Mouse (Mus musculus) heart, embryonic 10.5 days (tissue): ENCODE measurements around the gene Sirt3. TPM values are rescaled to one million over a fixed set of nuclear protein-coding genes. Genes with fewer than 3 reads are reported as not detected.
A peak's percentile ranks its signal among the peaks of the same experiment; 100 is the strongest.

Experiments
- DNase-seq: peaks from one replicate; pipeline ENCODE4 v3.0.0-alpha.2; 2017; ENCODE audit warnings: low spot score
- H3K27ac ChIP-seq: fragments of 300-500 bp; sonication (generic); 2 replicates; pipeline ENCODE4 v1.5.1; 2016; ENCODE audit warnings: mild to moderate bottlenecking
- H3K27me3 ChIP-seq: fragments of 300-500 bp; sonication (generic); 2 replicates; pipeline ENCODE4 v1.6.1; 2016; ENCODE audit warnings: mild to moderate bottlenecking; ENCODE audit not compliant: poor library complexity, insufficient read depth, severe bottlenecking
- H3K36me3 ChIP-seq: fragments of 300-500 bp; sonication (generic); 2 replicates; pipeline ENCODE4 v1.6.1; 2016; ENCODE audit warnings: mild to moderate bottlenecking, moderate library complexity
- H3K4me1 ChIP-seq: fragments of 300-500 bp; sonication (generic); 2 replicates; pipeline ENCODE4 v1.6.1; 2016; ENCODE audit warnings: mild to moderate bottlenecking
- H3K4me3 ChIP-seq: fragments of 300-500 bp; sonication (generic); 2 replicates; pipeline ENCODE4 v1.5.1; 2016; ENCODE audit warnings: mild to moderate bottlenecking, moderate library complexity
- H3K9me3 ChIP-seq: fragments of 300-500 bp; sonication (generic); 2 replicates; pipeline ENCODE4 v1.6.1; 2016; ENCODE audit warnings: mild to moderate bottlenecking, moderate library complexity
- WGBS: fragments of 180-500 bp; shearing (Covaris S2); methylation state at CpG from one replicate; pipeline ENCODE4 v1.1.7; 2016; 5-methylcytosine and 5-hydroxymethylcytosine counted together
- polyA plus RNA-seq: library from polyadenylated mRNA; unstranded; fragments of >200 nt; fragmentation: Nextera tagmentation; extraction: Ambion mirVana; gene quantifications from 2 replicates; pipeline ENCODE4 v1.2.1, GENCODE M21; 2016

Gene Sirt3
- polyA plus RNA-seq: 31.5 and 40.1 TPM in 2 replicates

DNA sequence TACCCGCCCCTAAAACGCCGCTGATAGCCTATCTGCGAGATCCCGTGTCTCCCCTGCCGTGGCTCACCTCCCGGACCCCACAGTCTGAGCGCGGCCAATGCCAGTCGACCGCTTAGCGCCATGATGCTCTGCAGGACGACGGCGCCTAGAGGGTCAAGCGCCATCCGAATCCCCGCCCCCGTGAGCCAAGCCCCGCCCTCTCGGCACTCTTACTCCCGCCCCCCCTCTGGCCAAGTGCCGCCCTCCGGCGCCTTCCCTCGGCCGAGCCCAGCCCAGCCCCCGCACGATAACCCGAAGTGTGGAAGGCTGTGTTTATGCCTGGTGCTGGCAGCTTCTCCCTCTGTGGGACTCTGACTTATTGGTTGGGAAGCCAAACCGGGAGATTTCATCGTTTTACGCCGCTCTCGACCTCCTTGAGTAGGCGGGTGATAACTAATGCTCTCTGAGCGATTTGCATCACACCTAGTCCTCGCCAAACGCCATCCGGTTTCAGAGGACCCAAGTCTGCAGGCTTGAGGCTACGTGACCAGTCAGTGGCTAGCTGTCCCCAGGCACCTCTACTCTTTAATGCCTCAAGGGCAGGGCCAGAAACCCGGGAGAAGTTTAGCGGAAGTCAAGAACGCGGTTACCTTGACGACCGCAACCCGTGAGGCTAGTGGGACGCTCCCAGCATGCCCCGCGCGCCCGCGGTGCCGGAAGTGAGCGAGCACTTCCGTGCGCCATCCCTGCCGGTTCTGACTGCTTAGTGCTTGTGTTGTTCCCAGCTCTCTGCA is at the start of gene Sirt3, which contains the start of gene Psmd13:
Sirt3 (minus strand) TSS at position 614 of the 773 bp plus-strand sequence.
Psmd13 (plus strand) TSS at position 273 of the 773 bp plus-strand sequence.
- Histone ChIP-seq H3K4me3 (peak within 1 kb of the TSS; percentile 98), H3K4me1 (peaks cover 9% of the 10 kb centered on the region)
- WGBS: under 1% methylated on average over 59 of the region's 59 CpGs

DNA sequence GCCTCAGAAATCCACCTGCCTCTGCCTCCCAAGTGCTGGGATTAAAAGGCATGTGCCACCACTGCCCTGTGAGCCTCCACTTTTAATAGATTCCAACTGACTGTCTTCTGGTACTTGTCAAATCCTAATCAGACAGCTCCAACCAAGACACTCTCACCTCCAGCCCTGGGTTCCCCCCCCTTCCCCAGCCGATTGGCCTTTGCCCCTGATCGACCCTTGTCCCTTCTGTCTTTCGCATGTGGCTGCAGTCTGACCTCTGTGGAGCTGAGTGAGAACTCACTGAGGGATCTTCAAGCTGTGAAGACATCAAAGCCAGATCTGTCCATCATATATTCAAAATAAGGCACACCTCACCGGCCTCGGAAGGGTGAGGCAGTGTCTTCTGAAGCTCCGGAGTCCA is 45.1 kb upstream of the Sirt3 start:
- H3K9me3 ChIP-seq: no peaks in the 10 kb centered on the region
- H3K27me3 ChIP-seq: peaks cover 62% of the 10 kb centered on the region
- no peaks in the 10 kb centered on the region for H3K36me3 ChIP-seq
- 76% methylated on average over 6 of the region's 6 CpGs for WGBS
- no peak overlapping the region for H3K4me3 ChIP-seq
- DNase-seq: no peak
- H3K27ac ChIP-seq: no peak overlapping the region
- H3K4me1 ChIP-seq: peaks cover 12% of the 10 kb centered on the region

More for the DNA sequence above, at the start of gene Sirt3, which contains the start of gene Psmd13:
- DNase-seq: peak; percentile 97
- H3K9me3 ChIP-seq: no peaks in the 10 kb centered on the region
- H3K27ac ChIP-seq: peak within 1 kb of the TSS; percentile 92
- H3K27me3 ChIP-seq: no peaks in the 10 kb centered on the region
- H3K36me3 ChIP-seq: peaks cover 31% of the 10 kb centered on the region

GRCm38 (mm10) chr7:140923070-140923775 is 41.1 kb upstream of the Sirt3 start:
- 25% methylated on average over 30 of the region's 30 CpGs for WGBS
- Histone ChIP-seq H3K4me1 (peaks cover 19% of the 10 kb centered on the region), H3K9me3 (no peaks in the 10 kb centered on the region), H3K36me3 (no peaks in the 10 kb centered on the region), H3K27ac (no peak overlapping the region), H3K4me3 (peak overlapping the region; percentile 53), H3K27me3 (peaks cover 92% of the 10 kb centered on the region)
- DNase-seq: no peak

DNA sequence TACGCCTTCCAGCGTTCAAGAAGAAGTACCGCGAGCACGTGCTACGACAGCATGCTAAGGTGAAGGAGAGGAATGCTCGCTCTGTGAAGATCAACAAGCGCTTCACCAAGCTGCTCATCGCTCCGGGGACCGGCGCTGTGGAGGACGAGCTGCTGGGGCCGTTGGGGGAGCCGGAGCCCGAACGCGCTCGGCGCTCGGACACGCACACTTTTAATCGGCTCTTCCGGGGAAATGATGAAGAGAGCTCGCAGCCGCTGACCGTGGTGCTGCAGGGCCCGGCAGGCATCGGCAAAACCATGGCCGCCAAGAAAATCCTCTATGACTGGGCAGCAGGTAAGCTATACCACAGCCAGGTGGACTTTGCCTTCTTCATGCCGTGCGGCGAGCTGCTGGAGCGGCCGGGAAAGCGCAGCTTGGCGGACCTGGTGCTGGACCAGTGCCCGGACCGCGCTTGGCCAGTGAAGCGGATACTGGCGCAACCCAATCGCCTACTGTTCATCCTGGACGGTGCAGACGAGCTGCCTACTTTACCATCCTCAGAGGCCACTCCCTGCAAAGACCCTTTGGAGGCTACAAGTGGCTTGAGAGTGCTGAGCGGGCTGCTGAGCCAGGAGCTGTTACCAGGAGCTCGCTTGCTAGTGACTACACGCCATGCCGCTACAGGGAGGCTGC is 40.4 kb upstream of the Sirt3 start:
- H3K4me1 ChIP-seq: peaks cover 19% of the 10 kb centered on the region
- H3K27ac ChIP-seq: no peak overlapping the region
- H3K27me3 ChIP-seq: peaks cover 95% of the 10 kb centered on the region
- H3K9me3 ChIP-seq: no peaks in the 10 kb centered on the region
- H3K36me3 ChIP-seq: no peaks in the 10 kb centered on the region
- DNase-seq: no peak
- WGBS: 1% methylated on average over 49 of the region's 49 CpGs
- peak overlapping the region; percentile 53 for H3K4me3 ChIP-seq

- Histone ChIP-seq H3K36me3 (no peaks in the 10 kb centered on the region), H3K4me3 (no peak overlapping the region)
- WGBS: 28% methylated on average over 22 of the region's 22 CpGs
Observed at GRCm38 (mm10) chr7:140921225-140921975, 39.3 kb upstream of the Sirt3 start.

DNA sequence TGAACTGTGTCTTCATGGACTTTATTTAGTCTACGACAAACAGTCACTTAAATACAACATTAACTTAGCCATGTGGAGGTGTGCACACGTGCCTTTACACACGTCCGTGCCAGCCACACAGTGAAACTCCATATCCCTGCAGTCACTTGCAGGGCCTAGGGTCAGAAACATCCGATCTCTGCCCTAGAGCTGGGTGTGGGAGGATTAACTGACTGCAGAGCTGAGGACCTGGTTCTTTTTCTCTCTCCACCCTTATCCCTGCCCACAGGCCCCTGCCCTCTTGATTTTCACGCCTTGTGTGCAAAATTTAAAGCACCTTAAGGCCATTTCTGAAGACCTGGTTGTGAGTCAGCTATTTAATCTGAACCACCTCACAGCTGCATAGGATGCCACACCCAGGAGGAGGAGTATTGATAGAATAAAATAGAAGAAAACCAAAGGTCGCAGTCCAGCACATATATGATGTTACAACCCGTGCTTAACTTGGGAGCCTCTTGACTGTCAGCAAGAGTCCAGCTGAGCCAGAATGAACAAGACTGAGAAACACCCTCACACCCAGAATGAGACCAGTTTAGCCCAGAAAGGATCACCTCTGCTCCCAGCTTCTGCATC is 38.4 kb upstream of the Sirt3 start, which contains the start of gene Nlrp6:
Nlrp6 (plus strand) TSS at position 485 of the 612 bp plus-strand sequence.
- no peaks in the 10 kb centered on the region for H3K9me3 ChIP-seq
- no peak within 1 kb of the TSS for H3K4me3 ChIP-seq
- no peak for DNase-seq
- peaks cover 19% of the 10 kb centered on the region for H3K4me1 ChIP-seq
- H3K36me3 ChIP-seq: no peaks in the 10 kb centered on the region
- WGBS: 69% methylated on average over 8 of the region's 8 CpGs
- peaks cover 86% of the 10 kb centered on the region for H3K27me3 ChIP-seq
- no peak within 1 kb of the TSS for H3K27ac ChIP-seq

More at GRCm38 (mm10) chr7:140921225-140921975, 39.3 kb upstream of the Sirt3 start:
- H3K27ac ChIP-seq: no peak overlapping the region
- H3K9me3 ChIP-seq: no peaks in the 10 kb centered on the region
- DNase-seq: no peak
- H3K4me1 ChIP-seq: peaks cover 19% of the 10 kb centered on the region
- H3K27me3 ChIP-seq: peaks cover 90% of the 10 kb centered on the region

- Histone ChIP-seq H3K27me3 (peaks cover 80% of the 10 kb centered on the region), H3K27ac (no peak overlapping the region), H3K4me1 (peaks cover 19% of the 10 kb centered on the region), H3K4me3 (no peak overlapping the region), H3K36me3 (no peaks in the 10 kb centered on the region), H3K9me3 (no peaks in the 10 kb centered on the region)
- DNase-seq: no peak
- 44% methylated on average over 4 of the region's 4 CpGs for WGBS
Observed at GRCm38 (mm10) chr7:140919911-140920310, 37.8 kb upstream of the Sirt3 start.

- Histone ChIP-seq H3K4me1 (no peaks in the 10 kb centered on the region; the same call in 1 of the 2 replicates), H3K9me3 (no peaks in the 10 kb centered on the region), H3K27me3 (peaks cover 25% of the 10 kb centered on the region), H3K4me3 (no peak overlapping the region), H3K27ac (no peak overlapping the region), H3K36me3 (no peaks in the 10 kb centered on the region)
- DNase-seq: no peak
- WGBS: 85% methylated on average over 8 of the region's 8 CpGs
Observed at GRCm38 (mm10) chr7:140914031-140914690, 32.1 kb upstream of the Sirt3 start.

DNA sequence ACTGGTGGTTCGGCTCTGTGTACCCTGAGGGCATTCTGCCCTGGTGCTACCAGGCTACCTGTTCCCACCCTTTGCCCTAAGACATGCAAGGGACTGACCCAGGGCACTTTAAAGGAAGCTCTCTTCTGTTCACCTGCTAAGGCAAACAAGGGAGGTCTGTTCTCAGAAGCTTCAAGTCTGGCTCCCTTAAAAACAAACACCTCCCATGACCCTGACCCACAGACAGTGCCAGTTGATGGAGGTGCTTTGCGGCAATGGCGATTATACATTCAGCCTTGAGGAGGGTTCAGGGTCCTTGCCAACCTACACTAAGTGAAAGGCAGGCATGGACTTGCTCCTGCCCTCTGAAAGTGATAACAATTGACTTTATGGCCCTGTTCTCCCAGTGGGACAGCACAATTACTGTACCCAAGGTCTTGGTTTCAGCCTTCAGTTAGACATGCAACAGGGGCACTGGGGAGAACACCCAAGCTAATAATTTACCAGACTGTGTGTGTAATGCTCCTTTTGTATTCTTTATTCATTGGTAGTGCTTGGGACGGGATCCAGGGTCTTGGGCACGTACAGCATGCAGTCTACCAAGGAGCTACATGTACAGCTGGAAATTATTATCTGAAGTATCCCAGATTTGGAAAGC is 30.9 kb upstream of the Sirt3 start:
- H3K4me1 ChIP-seq: peaks cover 6% of the 10 kb centered on the region; the same call in 1 of the 2 replicates
- H3K9me3 ChIP-seq: no peaks in the 10 kb centered on the region
- no peak overlapping the region for H3K4me3 ChIP-seq
- no peaks in the 10 kb centered on the region for H3K36me3 ChIP-seq
- WGBS: 70% methylated on average over 5 of the region's 5 CpGs
- peaks cover 17% of the 10 kb centered on the region for H3K27me3 ChIP-seq
- DNase-seq: no peak
- H3K27ac ChIP-seq: no peak overlapping the region

DNA sequence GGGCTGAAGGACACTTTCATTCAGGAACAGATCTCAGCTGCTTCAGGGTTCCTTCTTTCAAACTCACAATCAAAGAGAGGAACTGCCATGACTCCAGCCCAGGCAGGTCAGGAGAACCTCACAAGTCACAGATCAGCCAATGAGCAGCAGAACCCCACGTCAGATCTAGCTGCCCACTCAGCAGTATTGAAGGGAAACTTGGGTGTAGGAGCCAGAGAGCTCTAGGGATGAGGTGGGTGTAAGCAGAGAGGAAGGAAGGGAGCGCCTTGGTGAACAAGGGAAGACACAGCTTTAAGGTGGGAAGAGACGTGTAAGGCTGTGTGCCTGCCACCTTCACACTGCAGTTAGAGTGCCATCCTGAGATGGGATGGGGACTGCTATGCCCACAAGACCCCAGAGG is 30.2 kb upstream of the Sirt3 start:
- Histone ChIP-seq H3K27ac (no peak overlapping the region), H3K36me3 (no peaks in the 10 kb centered on the region), H3K27me3 (peaks cover 10% of the 10 kb centered on the region; the same call in 1 of the 2 replicates), H3K4me3 (no peak overlapping the region), H3K9me3 (no peaks in the 10 kb centered on the region), H3K4me1 (peaks cover 6% of the 10 kb centered on the region; the same call in 1 of the 2 replicates)
- no peak for DNase-seq
- 55% methylated on average over 3 of the region's 3 CpGs for WGBS

GRCm38 (mm10) chr7:140908634-140909107 is 26.6 kb upstream of the Sirt3 start:
- 3% methylated on average over 19 of the region's 19 CpGs for WGBS
- no peaks in the 10 kb centered on the region for H3K36me3 ChIP-seq
- H3K9me3 ChIP-seq: no peaks in the 10 kb centered on the region
- peak overlapping the region; percentile 63; the same call in 1 of the 2 replicates for H3K27ac ChIP-seq
- H3K4me3 ChIP-seq: peak overlapping the region; percentile 57
- peaks cover 15% of the 10 kb centered on the region; the same call in 1 of the 2 replicates for H3K27me3 ChIP-seq
- peak; percentile 91 for DNase-seq
- peaks cover 6% of the 10 kb centered on the region; the same call in 1 of the 2 replicates for H3K4me1 ChIP-seq
